Mouse (Mus musculus): ENCODE results near the gene Tesmin. TPM values are rescaled to one million over a fixed set of nuclear protein-coding genes. Genes with fewer than 3 reads are reported as not detected.

The Tesmin gene
- polyA plus RNA-seq, 1 experiment, result 2.7 TPM

GRCm38 (mm10) chr19:3365089-3365488 is 23.6 kb upstream of the Tesmin start:
- TF ChIP-seq EP300 (IDR thresholded peaks at IDR 0.05; ENCODE audit: insufficient read depth, low read depth, low read length), result no peak
- H3K9me3 ChIP-seq (replicated peaks; ENCODE audit: control insufficient read depth, insufficient read depth, low read length, poor library complexity, severe bottlenecking), result no peaks in the 10 kb centered on the region
- H3K4me1 ChIP-seq (ENCODE audit: control insufficient read depth, insufficient read depth, low read length), result no peaks in the 10 kb centered on the region
- H3K36me3 ChIP-seq (ENCODE audit: control insufficient read depth, insufficient read depth, low read length, poor library complexity, severe bottlenecking), result peaks cover 5% of the 10 kb centered on the region; the same call in 1 of the 2 replicates
- no peaks in the 10 kb centered on the region for H3K27me3 ChIP-seq (ENCODE audit: control insufficient read depth, insufficient read depth, low read length, poor library complexity, severe bottlenecking)
- no peak overlapping the region for H3K27ac ChIP-seq (ENCODE audit: insufficient read depth, low read length)
- no peak overlapping the region for H3K4me3 ChIP-seq (ENCODE audit: low read depth, low read length)
- no peak overlapping the region for H3K9ac ChIP-seq (ENCODE audit: low read depth, poor library complexity, severe bottlenecking)

GRCm38 (mm10) chr19:3368276-3368675 is 20.4 kb upstream of the Tesmin start:
- H3K4me1 ChIP-seq (ENCODE audit: control insufficient read depth, insufficient read depth, low read length), result no peaks in the 10 kb centered on the region
- H3K27me3 ChIP-seq (ENCODE audit: control insufficient read depth, insufficient read depth, low read length, poor library complexity, severe bottlenecking), result no peaks in the 10 kb centered on the region
- no peak overlapping the region for H3K4me3 ChIP-seq (ENCODE audit: low read depth, low read length)
- no peak overlapping the region for H3K9ac ChIP-seq (ENCODE audit: low read depth, poor library complexity, severe bottlenecking)
- no peak overlapping the region for H3K27ac ChIP-seq (ENCODE audit: insufficient read depth, low read length)
- peaks cover 5% of the 10 kb centered on the region; the same call in 1 of the 2 replicates for H3K36me3 ChIP-seq (ENCODE audit: control insufficient read depth, insufficient read depth, low read length, poor library complexity, severe bottlenecking)
- TF ChIP-seq EP300 (IDR thresholded peaks at IDR 0.05; ENCODE audit: insufficient read depth, low read depth, low read length) (no peak), POLR2A (IDR thresholded peaks at IDR 0.05; ENCODE audit: insufficient read depth, low read length) (no peak), CTCF (IDR thresholded peaks at IDR 0.05; ENCODE audit: low read depth, low read length) (peak; percentile 21)
- no peaks in the 10 kb centered on the region for H3K9me3 ChIP-seq (replicated peaks; ENCODE audit: control insufficient read depth, insufficient read depth, low read length, poor library complexity, severe bottlenecking)

- Histone ChIP-seq H3K36me3 (ENCODE audit: control insufficient read depth, insufficient read depth, low read length, poor library complexity, severe bottlenecking) (no peaks in the 10 kb centered on the region; the same call in 1 of the 2 replicates), H3K27ac (ENCODE audit: insufficient read depth, low read length) (no peak overlapping the region), H3K9me3 (replicated peaks; ENCODE audit: control insufficient read depth, insufficient read depth, low read length, poor library complexity, severe bottlenecking) (no peaks in the 10 kb centered on the region), H3K4me3 (ENCODE audit: low read depth, low read length) (no peak overlapping the region), H3K9ac (ENCODE audit: low read depth, poor library complexity, severe bottlenecking) (no peak overlapping the region), H3K4me1 (ENCODE audit: control insufficient read depth, insufficient read depth, low read length) (no peaks in the 10 kb centered on the region), H3K27me3 (ENCODE audit: control insufficient read depth, insufficient read depth, low read length, poor library complexity, severe bottlenecking) (no peaks in the 10 kb centered on the region)
- no peak for TF ChIP-seq CTCF (IDR thresholded peaks at IDR 0.05; ENCODE audit: low read depth, low read length)
- TF ChIP-seq EP300 (IDR thresholded peaks at IDR 0.05; ENCODE audit: insufficient read depth, low read depth, low read length), result no peak
- TF ChIP-seq POLR2A (IDR thresholded peaks at IDR 0.05; ENCODE audit: insufficient read depth, low read length), result no peak
These were observed 15.3 kb upstream of the Tesmin start for GRCm38 (mm10) chr19:3373380-3373779.

- Histone ChIP-seq H3K4me3 (ENCODE audit: low read depth, low read length) (no peak overlapping the region), H3K36me3 (ENCODE audit: control insufficient read depth, insufficient read depth, low read length, poor library complexity, severe bottlenecking) (no peaks in the 10 kb centered on the region; the same call in 1 of the 2 replicates), H3K9me3 (replicated peaks; ENCODE audit: control insufficient read depth, insufficient read depth, low read length, poor library complexity, severe bottlenecking) (no peaks in the 10 kb centered on the region), H3K9ac (ENCODE audit: low read depth, poor library complexity, severe bottlenecking) (no peak overlapping the region), H3K27me3 (ENCODE audit: control insufficient read depth, insufficient read depth, low read length, poor library complexity, severe bottlenecking) (no peaks in the 10 kb centered on the region), H3K4me1 (ENCODE audit: control insufficient read depth, insufficient read depth, low read length) (no peaks in the 10 kb centered on the region), H3K27ac (ENCODE audit: insufficient read depth, low read length) (no peak overlapping the region)
- no peak for TF ChIP-seq POLR2A (IDR thresholded peaks at IDR 0.05; ENCODE audit: insufficient read depth, low read length)
- TF ChIP-seq CTCF (IDR thresholded peaks at IDR 0.05; ENCODE audit: low read depth, low read length), result peak; percentile 34
These were observed 14.6 kb upstream of the Tesmin start for GRCm38 (mm10) chr19:3374028-3374427.

- TF ChIP-seq EP300 (IDR thresholded peaks at IDR 0.05; ENCODE audit: insufficient read depth, low read depth, low read length) (no peak), POLR2A (IDR thresholded peaks at IDR 0.05; ENCODE audit: insufficient read depth, low read length) (no peak), CTCF (IDR thresholded peaks at IDR 0.05; ENCODE audit: low read depth, low read length) (no peak)
- Histone ChIP-seq H3K36me3 (ENCODE audit: control insufficient read depth, insufficient read depth, low read length, poor library complexity, severe bottlenecking) (no peaks in the 10 kb centered on the region; the same call in 1 of the 2 replicates), H3K27me3 (ENCODE audit: control insufficient read depth, insufficient read depth, low read length, poor library complexity, severe bottlenecking) (no peaks in the 10 kb centered on the region), H3K9me3 (replicated peaks; ENCODE audit: control insufficient read depth, insufficient read depth, low read length, poor library complexity, severe bottlenecking) (no peaks in the 10 kb centered on the region), H3K27ac (ENCODE audit: insufficient read depth, low read length) (no peak overlapping the region), H3K9ac (ENCODE audit: low read depth, poor library complexity, severe bottlenecking) (no peak overlapping the region), H3K4me1 (ENCODE audit: control insufficient read depth, insufficient read depth, low read length) (no peaks in the 10 kb centered on the region), H3K4me3 (ENCODE audit: low read depth, low read length) (no peak overlapping the region)
These were observed 12.6 kb upstream of the Tesmin start for GRCm38 (mm10) chr19:3375945-3376495.

- no peaks in the 10 kb centered on the region for H3K4me1 ChIP-seq (ENCODE audit: control insufficient read depth, insufficient read depth, low read length)
- peaks cover 2% of the 10 kb centered on the region; the same call in 1 of the 2 replicates for H3K36me3 ChIP-seq (ENCODE audit: control insufficient read depth, insufficient read depth, low read length, poor library complexity, severe bottlenecking)
- H3K4me3 ChIP-seq (ENCODE audit: low read depth, low read length), result no peak overlapping the region
- H3K27me3 ChIP-seq (ENCODE audit: control insufficient read depth, insufficient read depth, low read length, poor library complexity, severe bottlenecking), result no peaks in the 10 kb centered on the region
- H3K9ac ChIP-seq (ENCODE audit: low read depth, poor library complexity, severe bottlenecking), result no peak overlapping the region
- no peaks in the 10 kb centered on the region for H3K9me3 ChIP-seq (replicated peaks; ENCODE audit: control insufficient read depth, insufficient read depth, low read length, poor library complexity, severe bottlenecking)
- TF ChIP-seq POLR2A (IDR thresholded peaks at IDR 0.05; ENCODE audit: insufficient read depth, low read length) (no peak), CTCF (IDR thresholded peaks at IDR 0.05; ENCODE audit: low read depth, low read length) (no peak), EP300 (IDR thresholded peaks at IDR 0.05; ENCODE audit: insufficient read depth, low read depth, low read length) (no peak)
- no peak overlapping the region for H3K27ac ChIP-seq (ENCODE audit: insufficient read depth, low read length)
These were observed 11.5 kb upstream of the Tesmin start for GRCm38 (mm10) chr19:3376966-3377715.
